In the genomic region with DNA sequence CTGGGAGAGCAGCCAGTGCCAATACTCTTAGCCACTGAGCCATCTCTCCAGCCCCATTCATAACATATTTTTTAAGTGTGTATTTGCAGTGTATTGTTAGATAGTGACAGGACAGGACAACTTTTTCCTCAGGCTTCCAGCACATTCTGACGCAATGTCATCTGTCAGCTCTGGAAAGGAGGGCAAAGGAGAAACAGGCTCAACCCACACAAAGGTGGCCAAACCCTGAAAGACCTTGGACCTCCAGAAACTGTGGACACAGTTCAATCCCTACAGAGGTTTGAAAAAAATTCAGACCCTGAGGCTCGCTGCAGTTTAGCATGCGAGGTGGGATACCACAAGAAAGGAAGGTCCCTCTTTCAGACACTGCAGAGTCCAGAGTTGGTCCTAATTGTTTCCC, we compare ENCODE assay signal across 9 mouse cellular contexts. TPM values are rescaled to one million over a fixed set of nuclear protein-coding genes. Genes with fewer than 3 reads are reported as not detected.
DNase-seq lines count a peak whose midpoint lies in the region; ATAC-seq and TF ChIP-seq lines count a peak whose summit lies in the region.
"Had no signal": no experiment of that assay in that cellular context is flagged by ENCODE, and none has a peak within 500 bp of the region (broad histone marks: within the 10 kb centered on the region; RNA-seq: fewer than 3 reads in every experiment).

No protein-coding gene starts in this region.

- H3K27me3 ChIP-seq in forebrain, embryonic 13.5 days, result no peaks in the 10 kb centered on the region
- no peaks in the 10 kb centered on the region for H3K27me3 ChIP-seq in forebrain, embryonic 11.5 days (ENCODE audit: control insufficient read depth, insufficient read depth, low read length)
- H3K27me3 ChIP-seq in lung, postnatal 0 days (replicated peaks; ENCODE audit: insufficient read depth, low read length), result no peaks in the 10 kb centered on the region
- H3K27me3 ChIP-seq in intestine, postnatal 0 days (replicated peaks; ENCODE audit: control insufficient read depth, insufficient read depth, low read length), result no peaks in the 10 kb centered on the region
- no peaks in the 10 kb centered on the region for H3K27me3 ChIP-seq in stomach, embryonic 15.5 days (replicated peaks)

- H3K36me3 ChIP-seq in forebrain, embryonic 13.5 days (ENCODE audit: poor library complexity, severe bottlenecking), result peaks cover 5% of the 10 kb centered on the region; the same call in 1 of the 2 replicates
- no peaks in the 10 kb centered on the region for H3K36me3 ChIP-seq in forebrain, embryonic 11.5 days (ENCODE audit: control insufficient read depth, insufficient read depth, low read length)
- no peaks in the 10 kb centered on the region for H3K36me3 ChIP-seq in lung, postnatal 0 days (ENCODE audit: insufficient read depth, low read length)
- no peaks in the 10 kb centered on the region; the same call in 1 of the 2 replicates for H3K36me3 ChIP-seq in intestine, postnatal 0 days (ENCODE audit: control insufficient read depth, insufficient read depth)
- H3K36me3 ChIP-seq in stomach, embryonic 15.5 days, result 0 out of 2 replicates have a peak, but pooled peaks cover 4% of the 10 kb centered on the region

- TF ChIP-seq CTCF in lung, postnatal 0 days (IDR thresholded peaks at IDR 0.05), result no peak
- TF ChIP-seq CTCF in intestine, postnatal 0 days (IDR thresholded peaks at IDR 0.05; ENCODE audit: low read depth), result no peak

- no peak for ATAC-seq in forebrain, embryonic 13.5 days
- ATAC-seq in forebrain, embryonic 11.5 days (replicated peaks; ENCODE audit: low FRiP score), result no peak
- no peak for ATAC-seq in lung, postnatal 0 days
- ATAC-seq in intestine, postnatal 0 days, result no peak
- no peak for ATAC-seq in stomach, embryonic 15.5 days (ENCODE audit: insufficient read depth, low FRiP score, low read depth)

- H3K27ac ChIP-seq in forebrain, embryonic 13.5 days, result no peak overlapping the region
- no peak overlapping the region for H3K27ac ChIP-seq in forebrain, embryonic 11.5 days (ENCODE audit: low read depth, low read length)
- no peak overlapping the region for H3K27ac ChIP-seq in lung, postnatal 0 days (ENCODE audit: low read length)
- peak overlapping the region; percentile 41 for H3K27ac ChIP-seq in intestine, postnatal 0 days (ENCODE audit: low read depth, low read length)
- H3K27ac ChIP-seq in stomach, embryonic 15.5 days, result no peak overlapping the region

- no peak for TF ChIP-seq EP300 in lung, postnatal 0 days (IDR thresholded peaks at IDR 0.05)

- H3K9ac ChIP-seq in forebrain, embryonic 13.5 days, result peak overlapping the region; percentile 94; the same call in 1 of the 2 replicates
- H3K9ac ChIP-seq in forebrain, embryonic 11.5 days (ENCODE audit: low read length), result no peak overlapping the region
- H3K9ac ChIP-seq in lung, postnatal 0 days (replicated peaks; ENCODE audit: low read depth), result no peak overlapping the region
- 0 out of 2 replicates have a peak overlapping the region, but pooled peaks have one; percentile 89 for H3K9ac ChIP-seq in intestine, postnatal 0 days (ENCODE audit: low read depth, low read length)
- no peak overlapping the region for H3K9ac ChIP-seq in stomach, embryonic 15.5 days

- 91% methylated on average over 3 of the region's 3 CpGs for WGBS in forebrain, embryonic 13.5 days
- 87% methylated on average over 3 of the region's 3 CpGs for WGBS in forebrain, embryonic 11.5 days
- WGBS in lung, postnatal 0 days, result 76% methylated on average over 3 of the region's 3 CpGs
- 57% methylated on average over 3 of the region's 3 CpGs for WGBS in intestine, postnatal 0 days
- 76% methylated on average over 3 of the region's 3 CpGs for WGBS in stomach, embryonic 15.5 days

- DNase-seq in forebrain, embryonic 11.5 days (ENCODE audit: low spot score), result no peak
- no peak for DNase-seq in lung, postnatal 0 days (ENCODE audit: low spot score)
- no peak for DNase-seq in lung, postnatal 10 days
- DNase-seq in thymus, adult 18-20 months, result no peak
- DNase-seq in left cerebral cortex, adult 8-10 months (ENCODE audit: low spot score in 2 of 2), result no peak

- H3K4me2 ChIP-seq in forebrain, embryonic 13.5 days, result peak overlapping the region; percentile 96
- no peak overlapping the region for H3K4me2 ChIP-seq in forebrain, embryonic 11.5 days (ENCODE audit: low read depth, low read length, severe bottlenecking)
- H3K4me2 ChIP-seq in lung, postnatal 0 days (replicated peaks; ENCODE audit: low read depth, low read length), result 0 out of 2 replicates have a peak overlapping the region, but pooled peaks have one; percentile 80
- H3K4me2 ChIP-seq in intestine, postnatal 0 days (replicated peaks; ENCODE audit: low read depth), result peak overlapping the region; percentile 87
- H3K4me2 ChIP-seq in stomach, embryonic 15.5 days, result peak overlapping the region; percentile 92

- no peaks in the 10 kb centered on the region for H3K9me3 ChIP-seq in forebrain, embryonic 13.5 days (replicated peaks)
- no peaks in the 10 kb centered on the region for H3K9me3 ChIP-seq in forebrain, embryonic 11.5 days (ENCODE audit: control insufficient read depth, low read length)
- H3K9me3 ChIP-seq in lung, postnatal 0 days (ENCODE audit: low read length), result no peaks in the 10 kb centered on the region
- no peaks in the 10 kb centered on the region for H3K9me3 ChIP-seq in intestine, postnatal 0 days (ENCODE audit: control insufficient read depth)
- H3K9me3 ChIP-seq in stomach, embryonic 15.5 days, result no peaks in the 10 kb centered on the region

- peaks cover 15% of the 10 kb centered on the region for H3K4me1 ChIP-seq in forebrain, embryonic 13.5 days
- H3K4me1 ChIP-seq in forebrain, embryonic 11.5 days (replicated peaks; ENCODE audit: control insufficient read depth, insufficient read depth, low read length), result peaks cover 2% of the 10 kb centered on the region; the same call in 1 of the 2 replicates
- H3K4me1 ChIP-seq in lung, postnatal 0 days (ENCODE audit: insufficient read depth, low read depth, low read length), result peaks cover 13% of the 10 kb centered on the region; the same call in 1 of the 2 replicates
- H3K4me1 ChIP-seq in intestine, postnatal 0 days (replicated peaks; ENCODE audit: control insufficient read depth, insufficient read depth, low read length), result no peaks in the 10 kb centered on the region
- peaks cover 11% of the 10 kb centered on the region for H3K4me1 ChIP-seq in stomach, embryonic 15.5 days

- peak overlapping the region; percentile 99 for H3K4me3 ChIP-seq in forebrain, embryonic 13.5 days
- H3K4me3 ChIP-seq in forebrain, embryonic 11.5 days (ENCODE audit: low read depth, low read length), result no peak overlapping the region
- H3K4me3 ChIP-seq in lung, postnatal 0 days (ENCODE audit: low read depth, low read length), result no peak overlapping the region
- peak overlapping the region; percentile 96; the same call in 1 of the 2 replicates for H3K4me3 ChIP-seq in intestine, postnatal 0 days (ENCODE audit: low read depth, low read length)
- peak overlapping the region; percentile 99; the same call in 1 of the 2 replicates for H3K4me3 ChIP-seq in stomach, embryonic 15.5 days (replicated peaks)

RNA-seq across cellular contexts. Expression of gene Pex14, which starts 1.7 kb away (rescaled TPM):
- 46.1 and 47.8 TPM in 2 replicates for polyA plus RNA-seq in forebrain, embryonic 13.5 days (2015; fragmentation: Nextera tagmentation; extraction: Ambion mirVana)
- polyA plus RNA-seq in forebrain, embryonic 11.5 days (2014; fragmentation: Nextera tagmentation; extraction: Ambion mirVana), result 43.5 TPM in 2 replicates
- polyA plus RNA-seq in lung, postnatal 0 days (2015; fragmentation: Nextera tagmentation; extraction: Ambion mirVana), result 38.9 TPM in 2 replicates
- polyA plus RNA-seq in intestine, postnatal 0 days (2015; fragmentation: Nextera tagmentation; extraction: Ambion mirVana), result 48.9 and 56.0 TPM in 2 replicates
- 47.2 and 50.3 TPM in 2 replicates for polyA plus RNA-seq in stomach, embryonic 15.5 days (2015; fragmentation: Nextera tagmentation; extraction: Ambion mirVana)
- total RNA-seq in left cerebral cortex, adult 8-10 months (2022), result 10 to 100 TPM; 51.7 to 61.3 (median 59.2) TPM

RNA-seq across cellular contexts. Expression of gene Dffa, which starts 6.0 kb away (rescaled TPM):
- 24.4 and 25.4 TPM in 2 replicates for polyA plus RNA-seq in forebrain, embryonic 13.5 days (2015; fragmentation: Nextera tagmentation; extraction: Ambion mirVana)
- polyA plus RNA-seq in forebrain, embryonic 11.5 days (2014; fragmentation: Nextera tagmentation; extraction: Ambion mirVana), result 28.5 and 29.6 TPM in 2 replicates
- 21.5 and 22.8 TPM in 2 replicates for polyA plus RNA-seq in lung, postnatal 0 days (2015; fragmentation: Nextera tagmentation; extraction: Ambion mirVana)
- polyA plus RNA-seq in intestine, postnatal 0 days (2015; fragmentation: Nextera tagmentation; extraction: Ambion mirVana), result 26.9 and 28.2 TPM in 2 replicates
- 33.0 and 35.7 TPM in 2 replicates for polyA plus RNA-seq in stomach, embryonic 15.5 days (2015; fragmentation: Nextera tagmentation; extraction: Ambion mirVana)
- 10 to 100 TPM; 55.8 to 62.6 (median 58.1) TPM for total RNA-seq in left cerebral cortex, adult 8-10 months (2022)

RNA-seq across cellular contexts. Expression of gene Cort, which starts 28.6 kb away (rescaled TPM):
- polyA plus RNA-seq in forebrain, embryonic 13.5 days (2015; fragmentation: Nextera tagmentation; extraction: Ambion mirVana), result 0.28 TPM in 1 of 2 replicates, not detected in the other
- 0.49 and 1.3 TPM in 2 replicates for polyA plus RNA-seq in forebrain, embryonic 11.5 days (2014; fragmentation: Nextera tagmentation; extraction: Ambion mirVana)
- polyA plus RNA-seq in lung, postnatal 0 days (2015; fragmentation: Nextera tagmentation; extraction: Ambion mirVana), result 0.18 and 0.21 TPM in 2 replicates
- polyA plus RNA-seq in intestine, postnatal 0 days (2015; fragmentation: Nextera tagmentation; extraction: Ambion mirVana), result not detected in 2 replicates
- polyA plus RNA-seq in stomach, embryonic 15.5 days (2015; fragmentation: Nextera tagmentation; extraction: Ambion mirVana), result 0.35 and 0.41 TPM in 2 replicates
- 10 to 100 TPM in 3 of 4 experiments, 1 to 10 TPM in 1; 8.3 to 14.0 (median 11.0) TPM for total RNA-seq in left cerebral cortex, adult 8-10 months (2022)
- total RNA-seq: monocyte, adult 5-6 weeks had no signal

RNA-seq across cellular contexts. Expression of gene Cenps, which starts 39.5 kb away (rescaled TPM):
- polyA plus RNA-seq in forebrain, embryonic 13.5 days (2015; fragmentation: Nextera tagmentation; extraction: Ambion mirVana), result 38.7 and 40.7 TPM in 2 replicates
- polyA plus RNA-seq in forebrain, embryonic 11.5 days (2014; fragmentation: Nextera tagmentation; extraction: Ambion mirVana), result 49.5 and 52.3 TPM in 2 replicates
- 4.9 and 5.3 TPM in 2 replicates for polyA plus RNA-seq in lung, postnatal 0 days (2015; fragmentation: Nextera tagmentation; extraction: Ambion mirVana)
- polyA plus RNA-seq in intestine, postnatal 0 days (2015; fragmentation: Nextera tagmentation; extraction: Ambion mirVana), result 10.6 and 12.1 TPM in 2 replicates
- polyA plus RNA-seq in stomach, embryonic 15.5 days (2015; fragmentation: Nextera tagmentation; extraction: Ambion mirVana), result 22.6 and 23.7 TPM in 2 replicates
- total RNA-seq in left cerebral cortex, adult 8-10 months (2022), result 10 to 100 TPM; 24.4 to 29.1 (median 25.8) TPM

Comparison
In these comparisons a context has a peak if more than half of its experiments do, and no peak if none do; other contexts are left out.
1. H3K4me3 ChIP-seq: peak in forebrain, embryonic 13.5 days (single experiment), intestine, postnatal 0 days (single experiment) and stomach, embryonic 15.5 days (single experiment); none in forebrain, embryonic 11.5 days (single experiment) and lung, postnatal 0 days (single experiment).
2. H3K9ac ChIP-seq: peak in forebrain, embryonic 13.5 days (single experiment) and intestine, postnatal 0 days (single experiment); none in forebrain, embryonic 11.5 days (single experiment), lung, postnatal 0 days (single experiment) and stomach, embryonic 15.5 days (single experiment).